Mouse (Mus musculus) stomach, embryonic 14.5 days (tissue): Measurements from ENCODE around the gene Hist1h2be. TPM values are rescaled to one million over a fixed set of nuclear protein-coding genes. Genes with fewer than 3 reads are reported as not detected.
A peak's percentile ranks its signal among the peaks of the same experiment; 100 is the strongest.
"Not testable (repeated sequence)": the region's sequence is repeated elsewhere in the genome, so short reads cannot be mapped to it uniquely, and the experiment has no call there.

ENCODE experiments used
- ATAC-seq: fragments of 200-750 bp; cut with Nextera tagmentation; 2 replicates; pipeline ENCODE4 v1.8.0; 2017; ENCODE audit warnings: low read depth, moderate TSS enrichment; ENCODE audit not compliant: insufficient number of reproducible peaks, insufficient read depth, low FRiP score
- H3K27ac ChIP-seq: fragments of 300-500 bp; sonication (generic); 2 replicates; pipeline ENCODE4 v1.5.1; 2014; ENCODE audit warnings: mild to moderate bottlenecking, low read length, moderate library complexity, mixed read lengths
- H3K27me3 ChIP-seq: fragments of 300-500 bp; sonication (generic); 2 replicates; pipeline ENCODE4 v1.6.1; 2014; ENCODE audit warnings: low read length, control low read depth, mixed read lengths; ENCODE audit not compliant: control insufficient read depth, insufficient read depth
- H3K36me3 ChIP-seq: fragments of 300-500 bp; sonication (generic); 2 replicates; pipeline ENCODE4 v1.6.1; 2014; ENCODE audit warnings: mild to moderate bottlenecking, control low read depth, low read length, moderate library complexity, mixed read lengths; ENCODE audit not compliant: control insufficient read depth, insufficient read depth
- H3K4me1 ChIP-seq: fragments of 300-500 bp; sonication (generic); 2 replicates; pipeline ENCODE4 v1.6.1; 2014; ENCODE audit warnings: low read length, control low read depth, mixed read lengths; ENCODE audit not compliant: control insufficient read depth, insufficient read depth
- H3K4me2 ChIP-seq: fragments of 300-500 bp; sonication (generic); replicated peaks from 2 replicates; pipeline ENCODE4 v1.6.1; 2014; ENCODE audit warnings: low read depth, low read length, control low read depth
- H3K4me3 ChIP-seq: fragments of 300-500 bp; sonication (generic); 2 replicates; pipeline ENCODE4 v1.5.1; 2014; ENCODE audit warnings: low read depth, low read length, control low read depth
- H3K9ac ChIP-seq: fragments of 300-500 bp; sonication (generic); replicated peaks from 2 replicates; pipeline ENCODE4 v1.6.1; 2014; ENCODE audit warnings: low read depth, mild to moderate bottlenecking, control low read depth, low read length, moderate library complexity, mixed read lengths
- H3K9me3 ChIP-seq: fragments of 300-500 bp; sonication (generic); 2 replicates; pipeline ENCODE4 v1.6.1; 2016; ENCODE audit warnings: low read depth, low read length, control low read depth; ENCODE audit not compliant: control insufficient read depth
- WGBS: fragments of 180-500 bp; shearing (Covaris S2); extraction: QIAGEN DNeasy Blood & Tissue Kit; methylation state at CpG from one replicate; pipeline ENCODE4 v1.1.7; 2014; 5-methylcytosine and 5-hydroxymethylcytosine counted together
- polyA plus RNA-seq: library from polyadenylated mRNA; unstranded; fragments of >200 nt; fragmentation: Nextera tagmentation; extraction: Ambion mirVana; gene quantifications from 2 replicates; pipeline ENCODE4 v1.2.1, GENCODE M21; 2014

Gene Hist1h2be
- polyA plus RNA-seq, 1 experiment from 2014 or later = 2.8 TPM

- ATAC-seq = peak; percentile 87
- not testable (repeated sequence) for H3K27me3 ChIP-seq, H3K36me3 ChIP-seq, H3K9me3 ChIP-seq
- H3K4me1 ChIP-seq = peaks cover 21% of the 10 kb centered on the region; the same call in 1 of the 2 replicates
- H3K9ac ChIP-seq = peak overlapping the region; percentile 60
- under 1% methylated on average over 29 of the region's 36 CpGs for WGBS
- peak overlapping the region; percentile 69 for H3K4me2 ChIP-seq
- H3K4me3 ChIP-seq = peak overlapping the region; percentile 38
- peak overlapping the region; percentile 96 for H3K27ac ChIP-seq
Measured at GRCm38 (mm10) chr13:23585442-23586098, 35.4 kb downstream of the Hist1h2be start.

- WGBS = under 1% methylated on average over 21 of the region's 21 CpGs
- peak overlapping the region; percentile 69 for H3K4me2 ChIP-seq
- H3K9ac ChIP-seq = peak overlapping the region; percentile 60
- H3K36me3 ChIP-seq = no peaks in the 10 kb centered on the region
- H3K4me3 ChIP-seq = peak overlapping the region; percentile 38
- no peaks in the 10 kb centered on the region for H3K9me3 ChIP-seq
- no peaks in the 10 kb centered on the region for H3K27me3 ChIP-seq
- 0 out of 2 replicates have a peak, but pooled peaks have one; percentile 15 for ATAC-seq
- H3K27ac ChIP-seq = peak overlapping the region; percentile 96
- peaks cover 21% of the 10 kb centered on the region; the same call in 1 of the 2 replicates for H3K4me1 ChIP-seq
Measured at GRCm38 (mm10) chr13:23585029-23585441, 35.9 kb downstream of the Hist1h2be start.

GRCm38 (mm10) chr13:23584331-23584730, 36.6 kb downstream of the Hist1h2be start:
- H3K4me3 ChIP-seq = peak overlapping the region; percentile 38
- H3K27me3 ChIP-seq = no peaks in the 10 kb centered on the region
- peak overlapping the region; percentile 69 for H3K4me2 ChIP-seq
- peak overlapping the region; percentile 96 for H3K27ac ChIP-seq
- peak overlapping the region; percentile 60 for H3K9ac ChIP-seq
- H3K36me3 ChIP-seq = no peaks in the 10 kb centered on the region
- no peak for ATAC-seq
- peaks cover 21% of the 10 kb centered on the region; the same call in 1 of the 2 replicates for H3K4me1 ChIP-seq
- H3K9me3 ChIP-seq = no peaks in the 10 kb centered on the region

- Histone ChIP-seq H3K36me3 (no peaks in the 10 kb centered on the region), H3K27me3 (no peaks in the 10 kb centered on the region), H3K27ac (peak overlapping the region; percentile 96; the same call in 1 of the 2 replicates), H3K4me2 (no peak overlapping the region), H3K9ac (0 out of 2 replicates have a peak overlapping the region, but pooled peaks have one; percentile 11), H3K9me3 (no peaks in the 10 kb centered on the region), H3K4me3 (no peak overlapping the region), H3K4me1 (peaks cover 21% of the 10 kb centered on the region; the same call in 1 of the 2 replicates)
- ATAC-seq = no peak
Measured at GRCm38 (mm10) chr13:23583387-23584068, 37.4 kb downstream of the Hist1h2be start.

- no peaks in the 10 kb centered on the region for H3K27me3 ChIP-seq
- no peak for ATAC-seq
- 5% methylated on average over 6 of the region's 6 CpGs for WGBS
Measured at GRCm38 (mm10) chr13:23582219-23583056, 38.5 kb downstream of the Hist1h2be start.

DNA sequence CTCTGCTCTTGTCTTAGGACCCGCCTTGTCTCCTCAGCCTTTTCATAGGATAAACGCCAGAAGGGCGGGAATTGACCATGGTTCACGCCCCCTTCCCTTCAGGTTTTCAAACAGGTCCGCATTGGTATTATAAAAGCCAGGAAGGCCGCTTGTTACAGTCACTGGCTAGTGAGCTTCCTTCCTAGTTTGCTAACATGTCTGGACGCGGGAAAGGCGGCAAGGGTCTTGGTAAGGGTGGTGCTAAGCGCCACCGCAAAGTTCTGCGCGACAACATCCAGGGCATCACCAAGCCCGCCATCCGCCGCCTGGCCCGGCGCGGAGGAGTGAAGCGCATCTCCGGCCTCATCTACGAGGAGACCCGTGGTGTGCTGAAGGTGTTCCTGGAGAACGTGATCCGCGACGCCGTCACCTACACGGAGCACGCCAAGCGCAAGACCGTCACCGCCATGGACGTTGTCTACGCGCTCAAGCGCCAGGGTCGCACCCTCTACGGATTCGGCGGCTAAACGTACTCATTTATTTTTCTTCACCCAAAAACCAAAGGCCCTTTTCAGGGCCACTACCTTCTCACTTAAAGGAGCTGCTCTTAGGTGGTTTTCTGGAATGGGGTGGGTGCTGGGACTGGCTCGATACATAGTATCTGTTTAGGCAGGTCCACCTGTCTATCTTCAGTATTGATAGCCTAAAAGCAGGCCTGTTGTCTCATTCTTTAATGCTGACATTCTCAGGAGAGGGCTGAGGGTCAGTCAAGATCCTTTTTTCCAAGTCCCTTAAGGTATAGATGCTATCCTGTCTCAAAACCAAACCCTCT, 39.3 kb downstream of the Hist1h2be start, which contains the start of gene Hist1h4d:
Gene Hist1h4d (plus strand): TSS at position 191 of the 811 bp plus-strand sequence.
- under 1% methylated on average over 43 of the region's 43 CpGs for WGBS
- Histone ChIP-seq H3K36me3 (no peaks in the 10 kb centered on the region), H3K9me3 (no peaks in the 10 kb centered on the region), H3K4me2 (peak within 1 kb of the TSS; percentile 83), H3K4me3 (peak within 1 kb of the TSS; percentile 47), H3K27ac (peak within 1 kb of the TSS; percentile 96), H3K4me1 (peaks cover 28% of the 10 kb centered on the region; the same call in 1 of the 2 replicates), H3K9ac (peak within 1 kb of the TSS; percentile 68), H3K27me3 (no peaks in the 10 kb centered on the region)
- ATAC-seq = peak; percentile 88

More at GRCm38 (mm10) chr13:23582219-23583056, 38.5 kb downstream of the Hist1h2be start:
- H3K9me3 ChIP-seq = no peaks in the 10 kb centered on the region
- H3K27ac ChIP-seq = peak overlapping the region; percentile 96
- H3K36me3 ChIP-seq = no peaks in the 10 kb centered on the region
- H3K9ac ChIP-seq = peak overlapping the region; percentile 68
- H3K4me1 ChIP-seq = peaks cover 21% of the 10 kb centered on the region; the same call in 1 of the 2 replicates
- H3K4me3 ChIP-seq = peak overlapping the region; percentile 47
- H3K4me2 ChIP-seq = peak overlapping the region; percentile 83

- H3K27ac ChIP-seq = no peak overlapping the region
- no peak overlapping the region for H3K4me3 ChIP-seq
- ATAC-seq = no peak
- 88% methylated on average over 1 of the region's 1 CpGs for WGBS
- no peak overlapping the region for H3K9ac ChIP-seq
- H3K4me2 ChIP-seq = no peak overlapping the region
- H3K36me3 ChIP-seq = no peaks in the 10 kb centered on the region
- H3K27me3 ChIP-seq = no peaks in the 10 kb centered on the region
- no peaks in the 10 kb centered on the region for H3K9me3 ChIP-seq
- H3K4me1 ChIP-seq = peaks cover 20% of the 10 kb centered on the region; the same call in 1 of the 2 replicates
Measured at GRCm38 (mm10) chr13:23577835-23578234, 43.1 kb downstream of the Hist1h2be start.
